Mouse (Mus musculus) hindbrain, embryonic 16.5 days (tissue): ENCODE data around the gene Csrp3. TPM values are rescaled to one million over a fixed set of nuclear protein-coding genes. Genes with fewer than 3 reads are reported as not detected.
A peak's percentile ranks its signal among the peaks of the same experiment; 100 is the strongest.

ENCODE experiments used
- ATAC-seq: fragments of 200-750 bp; cut with Nextera tagmentation; 2 replicates; pipeline ENCODE4 v1.8.0; 2017; ENCODE audit warnings: moderate TSS enrichment, moderate library complexity
- H3K27ac ChIP-seq: fragments of 300-500 bp; sonication (generic); 2 replicates; pipeline ENCODE4 v1.5.1; 2014; ENCODE audit warnings: low read depth, mild to moderate bottlenecking, control low read depth, low read length, moderate library complexity
- H3K27me3 ChIP-seq: fragments of 300-500 bp; sonication (generic); replicated peaks from 2 replicates; pipeline ENCODE4 v1.6.1; 2014; ENCODE audit warnings: low read length; ENCODE audit not compliant: control insufficient read depth, insufficient read depth
- H3K36me3 ChIP-seq: fragments of 300-500 bp; sonication (generic); 2 replicates; pipeline ENCODE4 v1.6.1; 2014; ENCODE audit warnings: mild to moderate bottlenecking, low read length, moderate library complexity, mixed read lengths; ENCODE audit not compliant: control insufficient read depth, insufficient read depth
- H3K4me1 ChIP-seq: fragments of 300-500 bp; sonication (generic); 2 replicates; pipeline ENCODE4 v1.6.1; 2014; ENCODE audit warnings: low read depth, low read length; ENCODE audit not compliant: control insufficient read depth, insufficient read depth
- H3K4me2 ChIP-seq: fragments of 300-500 bp; sonication (generic); 2 replicates; pipeline ENCODE4 v1.6.1; 2014; ENCODE audit warnings: mild to moderate bottlenecking, low read length, control low read depth, moderate library complexity
- H3K4me3 ChIP-seq: fragments of 300-500 bp; sonication (generic); 2 replicates; pipeline ENCODE4 v1.5.1; 2014; ENCODE audit warnings: mild to moderate bottlenecking, low read length, control low read depth, moderate library complexity
- H3K9ac ChIP-seq: fragments of 300-500 bp; sonication (generic); 2 replicates; pipeline ENCODE4 v1.6.1; 2014; ENCODE audit warnings: low read depth, mild to moderate bottlenecking, control low read depth, low read length, moderate library complexity
- H3K9me3 ChIP-seq: fragments of 300-500 bp; sonication (generic); 2 replicates; pipeline ENCODE4 v1.6.1; 2014; ENCODE audit warnings: mild to moderate bottlenecking, low read length, moderate library complexity; ENCODE audit not compliant: control insufficient read depth
- WGBS: fragments of 180-500 bp; shearing (Covaris S2); extraction: QIAGEN DNeasy Blood & Tissue Kit; methylation state at CpG from one replicate; pipeline ENCODE4 v1.1.7; 2014; 5-methylcytosine and 5-hydroxymethylcytosine counted together
- polyA plus RNA-seq: library from polyadenylated mRNA; unstranded; fragments of >200 nt; fragmentation: Nextera tagmentation; extraction: Ambion mirVana; gene quantifications from 2 replicates; pipeline ENCODE4 v1.2.1, GENCODE M21; 2015

Csrp3 gene
- polyA plus RNA-seq, 1 experiment from 2014 or later = 0.24 TPM

DNA sequence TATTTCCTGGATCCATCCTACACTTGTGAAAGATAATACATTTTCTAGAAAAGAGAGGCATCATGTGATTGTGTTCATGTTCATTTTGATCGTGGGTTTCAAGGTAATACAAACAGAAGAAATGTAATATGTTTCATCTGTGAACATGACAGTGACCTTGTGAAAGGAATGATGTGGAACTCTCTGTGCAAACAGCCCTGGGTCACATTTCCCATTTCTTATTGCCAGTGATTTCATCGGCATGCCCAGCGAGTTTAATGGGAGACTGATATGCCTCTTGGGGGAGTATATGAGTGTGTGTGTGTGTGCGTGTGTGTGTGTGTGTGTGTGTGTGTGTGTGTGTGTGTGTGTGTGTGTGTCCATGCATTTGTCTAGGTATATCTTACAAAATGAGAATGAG, 6.3 kb downstream of the Csrp3 start:
- no peak overlapping the region for H3K9ac ChIP-seq

DNA sequence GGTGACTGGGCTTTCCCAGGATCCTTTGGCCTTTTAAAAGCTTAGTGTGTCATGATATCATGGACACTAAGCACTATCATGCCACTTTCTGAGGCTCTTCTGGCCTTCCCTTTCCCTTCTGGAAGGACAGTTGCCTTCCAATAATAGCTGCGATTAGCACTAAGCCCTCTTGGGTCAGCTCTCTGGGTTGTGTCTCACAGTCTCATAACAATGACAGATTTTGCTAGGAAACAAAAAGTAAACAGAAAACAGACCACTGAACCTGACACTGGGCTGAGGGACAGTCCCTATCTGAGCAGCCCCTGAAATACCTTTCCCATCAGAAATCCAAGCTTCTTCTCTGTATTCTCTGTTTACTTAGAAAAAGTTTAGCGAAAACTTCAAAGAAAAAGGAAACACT, 7.3 kb downstream of the Csrp3 start:
- Histone ChIP-seq H3K4me3 (no peak overlapping the region), H3K36me3 (no peaks in the 10 kb centered on the region), H3K4me1 (peaks cover 2% of the 10 kb centered on the region), H3K9ac (no peak overlapping the region), H3K27ac (no peak overlapping the region), H3K4me2 (no peak overlapping the region), H3K9me3 (no peaks in the 10 kb centered on the region), H3K27me3 (peaks cover 16% of the 10 kb centered on the region)
- ATAC-seq = no peak
- WGBS = 87% methylated on average over 2 of the region's 2 CpGs

More for the DNA sequence above, 6.3 kb downstream of the Csrp3 start:
- Histone ChIP-seq H3K9me3 (no peaks in the 10 kb centered on the region), H3K4me1 (no peaks in the 10 kb centered on the region), H3K4me3 (no peak overlapping the region), H3K27me3 (peaks cover 16% of the 10 kb centered on the region), H3K4me2 (no peak overlapping the region), H3K27ac (no peak overlapping the region), H3K36me3 (no peaks in the 10 kb centered on the region)
- ATAC-seq = no peak
- WGBS = 73% methylated on average over 4 of the region's 4 CpGs

DNA sequence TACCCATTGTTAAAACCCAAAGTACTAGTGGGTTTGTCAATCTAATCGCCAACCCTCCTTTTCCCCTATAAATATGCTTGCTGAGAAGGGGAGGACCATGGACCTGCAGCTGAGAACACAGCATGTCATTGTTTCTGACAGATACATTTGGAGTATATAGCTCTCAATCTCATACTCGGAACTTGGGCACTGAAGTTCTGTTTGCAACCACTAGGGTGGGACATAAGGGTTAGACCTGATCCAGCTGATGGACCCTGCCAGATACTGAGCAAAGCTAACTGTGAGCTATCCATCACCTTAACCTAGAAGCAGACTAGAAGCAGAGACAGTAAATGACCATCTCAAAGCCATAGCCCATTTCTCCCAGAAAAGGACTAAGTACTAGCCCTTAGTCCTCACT, 9.4 kb downstream of the Csrp3 start:
- H3K4me2 ChIP-seq = no peak overlapping the region
- no peak for ATAC-seq
- H3K4me3 ChIP-seq = no peak overlapping the region
- H3K36me3 ChIP-seq = no peaks in the 10 kb centered on the region
- no peak overlapping the region for H3K27ac ChIP-seq
- no peaks in the 10 kb centered on the region for H3K9me3 ChIP-seq
- 74% methylated on average over 2 of the region's 2 CpGs for WGBS
- H3K4me1 ChIP-seq = peaks cover 10% of the 10 kb centered on the region
- H3K27me3 ChIP-seq = peaks cover 20% of the 10 kb centered on the region
- H3K9ac ChIP-seq = no peak overlapping the region

DNA sequence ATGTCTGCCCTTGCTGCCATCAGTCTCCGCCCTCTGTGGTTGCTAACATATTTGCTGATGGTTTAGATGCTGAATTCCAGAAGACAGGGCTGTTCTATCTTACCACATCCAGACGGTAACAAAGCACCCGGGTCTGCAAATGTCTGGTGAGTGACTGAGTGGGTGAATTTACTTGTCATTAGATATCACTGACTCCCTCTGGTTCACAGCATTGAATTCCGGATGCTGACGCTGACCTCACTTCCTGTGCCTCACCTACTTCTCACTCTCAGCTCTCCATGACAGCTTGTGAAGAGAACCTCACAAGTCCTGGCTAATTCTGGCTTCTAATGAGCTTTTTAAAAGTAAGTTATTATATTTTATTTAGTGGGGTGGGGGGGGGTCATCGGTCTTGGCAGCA, 10.9 kb downstream of the Csrp3 start:
- Histone ChIP-seq H3K4me3 (no peak overlapping the region), H3K9ac (no peak overlapping the region), H3K36me3 (no peaks in the 10 kb centered on the region), H3K27me3 (peaks cover 30% of the 10 kb centered on the region), H3K4me1 (peaks cover 10% of the 10 kb centered on the region), H3K9me3 (no peaks in the 10 kb centered on the region), H3K27ac (no peak overlapping the region), H3K4me2 (no peak overlapping the region)
- WGBS = 74% methylated on average over 6 of the region's 6 CpGs
- no peak for ATAC-seq

DNA sequence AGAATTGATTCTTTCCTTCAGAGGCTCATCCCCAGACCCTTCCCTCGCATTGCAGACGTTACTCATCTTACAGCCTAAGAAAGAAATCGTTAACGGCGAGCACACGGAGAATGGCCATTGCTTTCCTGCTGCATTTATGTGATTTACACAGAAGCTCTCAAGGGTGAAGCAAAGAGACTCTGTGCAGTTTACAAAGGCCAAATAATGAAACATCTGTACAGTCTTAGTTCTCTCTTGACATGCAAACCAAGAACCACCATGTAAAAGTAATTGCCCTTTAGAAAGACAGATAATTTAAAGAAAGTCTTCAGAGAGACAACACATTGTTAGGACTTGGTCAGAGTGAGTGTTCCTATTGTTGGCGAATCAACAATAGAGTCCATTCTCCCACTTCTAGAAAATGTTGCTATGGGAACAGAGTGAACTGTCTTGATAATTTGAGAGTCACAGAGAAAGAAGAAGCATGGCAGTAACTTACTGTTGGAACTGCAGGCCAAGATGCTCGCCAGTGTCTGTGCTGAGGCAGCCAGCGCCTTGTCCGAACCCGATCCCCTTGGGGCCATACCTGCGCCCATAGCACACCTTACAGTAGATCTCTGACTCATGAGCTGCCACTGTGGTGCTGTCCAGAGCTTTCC, 12.7 kb downstream of the Csrp3 start:
- no peaks in the 10 kb centered on the region for H3K36me3 ChIP-seq
- 39% methylated on average over 12 of the region's 12 CpGs for WGBS
- H3K4me3 ChIP-seq = no peak overlapping the region
- peaks cover 10% of the 10 kb centered on the region for H3K4me1 ChIP-seq
- H3K9ac ChIP-seq = no peak overlapping the region
- no peak overlapping the region for H3K4me2 ChIP-seq
- H3K27me3 ChIP-seq = peaks cover 35% of the 10 kb centered on the region
- H3K9me3 ChIP-seq = no peaks in the 10 kb centered on the region
- ATAC-seq = peak; percentile 79
- H3K27ac ChIP-seq = no peak overlapping the region

DNA sequence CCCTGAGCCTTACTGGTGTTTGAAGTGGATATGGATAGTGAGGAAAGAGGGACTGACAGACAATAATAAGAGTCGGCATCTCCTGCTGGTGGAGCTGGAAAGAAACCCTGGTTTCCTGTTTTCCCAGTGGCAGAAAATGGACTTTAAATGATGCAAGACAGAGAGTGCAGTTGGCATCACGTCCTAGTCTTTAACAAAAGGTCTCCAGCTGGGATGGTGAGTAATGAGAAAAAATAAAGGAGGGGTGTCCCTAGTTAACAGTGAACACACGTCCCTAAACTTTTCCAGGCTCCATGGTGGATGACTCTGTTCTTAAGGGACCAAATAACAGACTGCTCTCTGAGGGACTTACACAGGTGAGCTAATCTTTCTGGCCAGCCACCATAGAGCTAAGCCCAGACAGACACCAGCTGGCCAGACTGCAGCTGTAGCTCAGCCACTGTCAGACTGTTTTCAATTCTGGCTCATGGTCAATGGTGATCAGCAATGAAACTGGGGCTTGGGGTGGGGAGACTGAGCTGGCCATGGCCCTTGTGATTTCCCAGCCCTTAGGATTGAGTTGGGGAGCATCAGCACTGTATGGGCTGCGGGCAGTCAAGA, 13.4 kb downstream of the Csrp3 start:
- peak; percentile 70 for ATAC-seq
- Histone ChIP-seq H3K4me1 (peaks cover 10% of the 10 kb centered on the region), H3K9ac (no peak overlapping the region), H3K9me3 (no peaks in the 10 kb centered on the region), H3K4me3 (no peak overlapping the region), H3K27me3 (peaks cover 32% of the 10 kb centered on the region), H3K4me2 (no peak overlapping the region), H3K27ac (no peak overlapping the region), H3K36me3 (no peaks in the 10 kb centered on the region)
- 28% methylated on average over 4 of the region's 4 CpGs for WGBS

DNA sequence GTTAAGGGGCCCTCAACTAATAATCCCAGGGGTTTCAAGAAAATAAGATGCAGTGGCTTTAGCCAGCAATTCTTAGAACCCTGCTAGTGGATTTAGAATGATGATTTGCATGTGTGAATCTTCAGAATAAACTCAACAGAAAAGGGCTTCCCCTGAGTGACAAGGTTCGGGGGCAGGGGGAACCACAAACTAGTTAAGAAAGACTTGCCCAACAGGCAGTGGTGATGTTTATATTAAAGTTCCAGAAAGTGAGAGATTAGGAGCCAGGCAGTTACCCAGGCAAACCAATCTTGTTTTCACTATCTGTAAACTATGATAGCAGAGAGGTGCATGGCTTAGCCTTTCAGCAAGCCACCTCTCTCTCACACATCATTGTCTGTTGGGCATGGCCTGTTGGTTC, 15.1 kb downstream of the Csrp3 start:
- no peak for ATAC-seq
- peaks cover 10% of the 10 kb centered on the region for H3K4me1 ChIP-seq
- H3K9ac ChIP-seq = no peak overlapping the region
- no peak overlapping the region for H3K27ac ChIP-seq
- no peaks in the 10 kb centered on the region for H3K9me3 ChIP-seq
- H3K4me2 ChIP-seq = no peak overlapping the region
- no peak overlapping the region for H3K4me3 ChIP-seq
- 0 out of 2 replicates have a peak, but pooled peaks cover 3% of the 10 kb centered on the region for H3K36me3 ChIP-seq
- 96% methylated on average over 1 of the region's 1 CpGs for WGBS
- peaks cover 29% of the 10 kb centered on the region for H3K27me3 ChIP-seq

DNA sequence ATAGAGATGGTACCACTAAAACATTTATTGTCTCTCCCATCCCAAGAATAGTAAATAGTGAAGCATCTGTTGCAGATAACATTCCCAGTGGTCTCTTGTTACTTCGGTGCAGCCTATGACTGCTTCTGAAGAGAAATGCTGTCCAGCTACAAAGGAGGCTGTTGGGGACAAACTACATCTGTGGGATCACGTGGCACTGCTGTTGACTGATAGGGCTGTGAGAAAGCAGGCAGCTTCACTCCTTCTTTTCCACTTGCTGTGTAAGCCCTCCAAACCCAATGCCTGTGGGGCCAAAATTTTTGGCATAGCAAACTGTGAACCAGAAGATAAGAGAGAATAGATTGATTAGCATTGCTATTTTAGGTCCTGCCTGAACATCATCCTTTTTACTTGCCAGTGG, 17.4 kb downstream of the Csrp3 start:
- 61% methylated on average over 2 of the region's 2 CpGs for WGBS
- Histone ChIP-seq H3K27me3 (peaks cover 24% of the 10 kb centered on the region), H3K36me3 (peaks cover 8% of the 10 kb centered on the region; the same call in 1 of the 2 replicates), H3K4me2 (no peak overlapping the region), H3K27ac (no peak overlapping the region), H3K9me3 (no peaks in the 10 kb centered on the region), H3K4me1 (peaks cover 7% of the 10 kb centered on the region), H3K9ac (no peak overlapping the region), H3K4me3 (no peak overlapping the region)
- no peak for ATAC-seq

DNA sequence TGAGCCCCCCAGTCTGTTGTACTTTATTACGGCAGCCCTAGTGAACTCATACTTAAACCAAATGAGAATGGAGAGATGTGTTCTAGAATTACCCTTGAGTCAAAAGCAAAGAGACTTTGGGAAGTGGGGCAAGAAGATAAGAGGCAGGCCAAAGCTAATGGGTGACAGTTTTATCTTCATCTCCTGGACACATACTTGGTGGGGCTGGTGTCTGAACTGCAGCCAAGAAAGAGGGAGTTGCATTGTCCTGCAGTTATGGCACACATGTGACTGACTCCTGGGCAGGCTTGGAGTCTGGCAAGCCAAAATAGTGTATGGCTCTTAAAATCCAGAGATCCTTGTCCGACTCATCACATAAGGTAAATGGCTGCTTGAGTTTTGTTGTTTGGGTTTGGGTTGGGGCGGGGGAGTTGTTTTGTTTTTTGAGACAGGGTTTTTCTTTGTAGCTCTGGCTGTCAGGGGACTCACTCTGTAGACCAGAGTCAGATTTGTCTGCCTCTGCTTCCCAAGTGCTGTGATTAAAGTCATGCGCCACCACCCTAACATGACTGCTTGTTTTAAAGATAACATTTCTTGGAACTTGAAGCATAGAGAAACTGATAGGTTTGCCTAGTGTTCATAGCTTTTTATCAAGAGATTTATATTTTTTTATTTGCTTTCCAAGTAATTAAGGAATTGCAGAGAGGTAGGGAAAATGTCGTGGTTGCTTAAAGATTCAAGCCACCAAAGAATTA, 18.5 kb downstream of the Csrp3 start:
- 87% methylated on average over 5 of the region's 5 CpGs for WGBS
- Histone ChIP-seq H3K27me3 (peaks cover 24% of the 10 kb centered on the region), H3K4me3 (no peak overlapping the region), H3K4me2 (no peak overlapping the region), H3K4me1 (no peaks in the 10 kb centered on the region), H3K27ac (no peak overlapping the region), H3K36me3 (peaks cover 19% of the 10 kb centered on the region), H3K9ac (no peak overlapping the region), H3K9me3 (no peaks in the 10 kb centered on the region)
- ATAC-seq = no peak
